Mouse (Mus musculus): ENCODE results near the gene Mtmr6. TPM values are rescaled to one million over a fixed set of nuclear protein-coding genes. Genes with fewer than 3 reads are reported as not detected.

Mtmr6 gene
- total and polyA plus RNA-seq, 3 experiments = 21.3 to 29.1 TPM; not detected in 1

GRCm38 (mm10) chr14:60304441-60305220 lies 39.6 kb downstream of the Mtmr6 start:
- no peak for TF ChIP-seq ZKSCAN1 (IDR thresholded peaks at IDR 0.05; ENCODE audit: low read depth, low read length)
- TF ChIP-seq CHD2 (IDR thresholded peaks at IDR 0.05; ENCODE audit: low read length) = no peak
- no peak for TF ChIP-seq USF2 (IDR thresholded peaks at IDR 0.05; ENCODE audit: borderline replicate concordance in 1 of 2, insufficient read depth in 1 of 2, low read depth in 1 of 2, low read length in 2 of 2)
- no peak for TF ChIP-seq USF1 (IDR thresholded peaks at IDR 0.05; ENCODE audit: low read depth, low read length)
- no peak for TF ChIP-seq POLR2AphosphoS5 (IDR thresholded peaks at IDR 0.05; ENCODE audit: borderline replicate concordance, low read depth, low read length)
- no peak for TF ChIP-seq RAD21 (IDR thresholded peaks at IDR 0.05; ENCODE audit: low read depth, low read length)
- no peak for TF ChIP-seq GATA1 (IDR thresholded peaks at IDR 0.05; ENCODE audit: low read depth, low read length)
- no peak for TF ChIP-seq GABPA (IDR thresholded peaks at IDR 0.05; ENCODE audit: low read depth, low read length)
- no peak for TF ChIP-seq JUND (IDR thresholded peaks at IDR 0.05; ENCODE audit: low read depth, low read length)
- no peak for TF ChIP-seq MAX (IDR thresholded peaks at IDR 0.05; ENCODE audit: low read length)
- no peak for TF ChIP-seq MYC (IDR thresholded peaks at IDR 0.05; ENCODE audit: low read depth, low read length)
- TF ChIP-seq EP300 (IDR thresholded peaks at IDR 0.05; ENCODE audit: low read depth in 1 of 2, low read length in 2 of 2) = no peak
- TF ChIP-seq NELFE (IDR thresholded peaks at IDR 0.05; ENCODE audit: low read depth, low read length) = no peak
- TF ChIP-seq HCFC1 (IDR thresholded peaks at IDR 0.05; ENCODE audit: low read depth, low read length) = no peak
- TF ChIP-seq MEF2A (IDR thresholded peaks at IDR 0.05; ENCODE audit: extremely low read depth, insufficient replicate concordance, low read depth, low read length, poor library complexity, severe bottlenecking) = no peak
- no peak for TF ChIP-seq E2F4 (IDR thresholded peaks at IDR 0.05; ENCODE audit: borderline replicate concordance, low read depth, low read length)
- TF ChIP-seq MAFK (IDR thresholded peaks at IDR 0.05; ENCODE audit: borderline replicate concordance, low read depth, low read length) = no peak
- no peak for TF ChIP-seq CTCF (IDR thresholded peaks at IDR 0.05 in 2 of 3, conservative IDR thresholded peaks at IDR 0.05 in 1 of 3; ENCODE audit: control insufficient read depth in 1 of 3, insufficient read depth in 1 of 3, low read depth in 2 of 3, low read length in 3 of 3, poor library complexity in 1 of 3, severe bottlenecking in 1 of 3)
- no peak for TF ChIP-seq KAT2A (conservative IDR thresholded peaks at IDR 0.05; ENCODE audit: low read depth, low read length)
- no peak for TF ChIP-seq ELF1 (IDR thresholded peaks at IDR 0.05; ENCODE audit: low read depth, low read length)
- Histone ChIP-seq H3K9ac (ENCODE audit: control insufficient read depth, low read depth, low read length, poor library complexity, severe bottlenecking) (no peak overlapping the region), H3K4me1 (ENCODE audit: control insufficient read depth in 1 of 2, insufficient read depth in 2 of 2, low read length in 2 of 2) (no peaks in the 10 kb centered on the region), H3K27ac (ENCODE audit: control insufficient read depth, low read depth, low read length) (no peak overlapping the region), H3K4me3 (ENCODE audit: control insufficient read depth in 1 of 2, insufficient read depth in 1 of 2, low read depth in 2 of 2, low read length in 2 of 2) (no peak overlapping the region), H3K79me2 (ENCODE audit: control insufficient read depth, insufficient read depth, low read length, poor library complexity) (no peaks in the 10 kb centered on the region), H3K9me3 (replicated peaks; ENCODE audit: insufficient read depth, low read length) (no peaks in the 10 kb centered on the region), H3K27me3 (ENCODE audit: control insufficient read depth in 1 of 2, insufficient read depth in 2 of 2, low read length in 2 of 2) (no peaks in the 10 kb centered on the region), H3K36me3 (ENCODE audit: control insufficient read depth in 1 of 2, insufficient read depth in 2 of 2, low read length in 2 of 2) (0 out of 4 replicates have a peak, but pooled peaks cover 0 to 1% of the 10 kb centered on the region in 2 experiments)
- DNase-seq (ENCODE audit: low read depth, low spot score) = no peak
